Mouse (Mus musculus) megakaryocyte, embryonic 14.5 days (primary cell): ENCODE results near the gene Sfrp4.

ENCODE experiments used
- FLI1 ChIP-seq: IDR thresholded peaks from 2 replicates; pipeline ENCODE4 v1.6.1; 2012; ENCODE audit warnings: low read length, inconsistent platforms, mixed read lengths
- GATA1 ChIP-seq: IDR thresholded peaks from 3 replicates; pipeline ENCODE4 v1.6.1; 2012; ENCODE audit warnings: mixed read lengths, low read length, inconsistent platforms, borderline replicate concordance

DNA sequence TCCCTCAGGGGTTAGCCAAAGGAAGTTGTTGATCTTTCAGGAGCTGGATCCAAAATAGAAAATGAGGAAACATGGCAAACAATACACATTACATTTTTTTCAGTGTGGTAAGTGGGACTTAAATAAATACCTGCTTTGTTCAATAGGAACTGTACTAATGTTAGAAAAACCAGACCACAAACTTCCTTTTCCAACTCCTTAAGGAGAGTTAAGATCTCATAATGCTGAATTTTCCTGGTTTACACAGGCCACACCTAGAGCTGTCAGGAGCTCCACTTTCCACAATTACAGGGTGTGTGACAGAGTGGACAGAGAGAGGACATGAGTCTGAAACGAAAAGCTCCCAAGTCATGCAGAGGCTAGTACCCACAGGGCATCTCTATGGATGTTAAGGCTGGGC, 19.2 kb upstream of the Sfrp4 start:
- TF ChIP-seq GATA1, result no peak
- TF ChIP-seq FLI1, result no peak
